Mouse (Mus musculus) brain, embryonic 14.5 days (tissue): ENCODE data around the gene 1700024P04Rik.

Source experiments
- CTCF ChIP-seq: fragments of 200-500 bp; IDR thresholded peaks from 2 replicates; pipeline ENCODE4 v1.5.1; 2012; ENCODE audit warnings: inconsistent platforms, mild to moderate bottlenecking, moderate library complexity, borderline replicate concordance; ENCODE audit not compliant: insufficient read depth, insufficient read length; ENCODE audit errors: extremely low read depth
- POLR2A ChIP-seq: fragments of 200-500 bp; IDR thresholded peaks from 2 replicates; pipeline ENCODE4 v1.6.1; 2012; ENCODE audit warnings: mild to moderate bottlenecking, inconsistent platforms, borderline replicate concordance; ENCODE audit not compliant: poor library complexity, insufficient read depth, insufficient read length, severe bottlenecking; ENCODE audit errors: extremely low read depth

GRCm38 (mm10) chr13:99008013-99008412 is 23.6 kb upstream of the 1700024P04Rik start:
- TF ChIP-seq POLR2A (no peak), CTCF (no peak)
